Mouse (Mus musculus): Measurements from ENCODE around the gene Cela3a. TPM values are rescaled to one million over a fixed set of nuclear protein-coding genes. Genes with fewer than 3 reads are reported as not detected.

Gene Cela3a
- total RNA-seq, 2 experiments from 2014 or later, result not detected

DNA sequence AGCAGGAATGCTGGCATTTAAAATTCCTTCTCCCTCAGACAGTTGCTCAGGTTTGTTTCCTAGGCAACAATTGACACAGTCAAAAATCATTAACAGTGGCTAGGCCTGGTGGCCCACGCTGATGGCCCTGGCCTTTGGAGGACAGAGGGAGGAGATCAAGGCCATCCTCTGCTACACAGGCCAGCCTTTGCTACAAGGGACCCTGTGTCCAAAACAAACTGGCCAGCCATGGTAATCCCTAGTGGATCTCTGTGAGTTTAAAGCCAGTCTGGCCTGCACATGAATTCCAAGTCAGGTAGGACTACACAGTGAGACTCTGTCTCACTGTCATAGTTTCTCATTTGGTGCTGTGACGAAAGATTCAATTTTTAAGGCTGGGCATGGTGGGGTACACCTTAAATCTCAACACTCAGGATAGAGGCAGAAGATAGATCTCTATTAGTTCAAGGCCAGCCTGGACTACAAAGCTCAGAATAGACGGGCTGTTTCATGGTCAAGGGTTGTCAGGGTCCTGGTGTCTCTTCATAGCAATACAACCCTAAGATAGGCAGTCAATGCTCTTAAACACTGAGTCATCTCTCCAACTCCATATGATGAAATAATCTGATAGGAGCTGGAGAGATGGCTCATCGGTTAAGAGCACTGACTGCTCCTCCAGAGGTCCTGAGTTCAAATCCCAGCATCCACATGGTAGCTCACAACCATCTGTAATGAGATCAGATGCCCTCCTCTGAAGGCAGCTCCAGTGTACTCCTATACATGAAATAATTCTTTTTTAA, 31.9 kb downstream of the Cela3a start:
- DNase-seq, result no peak
- intact Hi-C loops (cut with DNase I), result no loop called here

DNA sequence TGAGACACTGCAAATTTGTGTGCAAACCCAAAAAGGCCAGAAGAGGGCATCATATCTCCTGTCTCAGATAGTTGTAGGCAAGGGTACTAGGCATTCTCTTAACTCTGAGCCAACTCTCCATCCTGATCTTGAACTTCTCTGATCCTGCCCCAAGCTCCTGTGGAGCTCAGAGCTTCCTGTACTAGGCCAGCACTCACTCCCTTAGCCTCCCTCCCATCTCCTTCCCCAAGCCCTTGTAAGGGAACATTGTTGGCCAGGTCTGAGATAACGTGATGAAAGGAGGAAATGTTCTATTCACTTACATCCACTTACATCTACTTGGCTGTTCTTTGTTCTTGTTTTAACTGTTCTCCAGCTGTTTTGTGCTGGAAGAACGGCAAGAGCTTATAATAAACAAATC, 32.8 kb downstream of the Cela3a start:
- intact Hi-C loops (cut with DNase I), result no loop called here
- DNase-seq, result no peak

DNA sequence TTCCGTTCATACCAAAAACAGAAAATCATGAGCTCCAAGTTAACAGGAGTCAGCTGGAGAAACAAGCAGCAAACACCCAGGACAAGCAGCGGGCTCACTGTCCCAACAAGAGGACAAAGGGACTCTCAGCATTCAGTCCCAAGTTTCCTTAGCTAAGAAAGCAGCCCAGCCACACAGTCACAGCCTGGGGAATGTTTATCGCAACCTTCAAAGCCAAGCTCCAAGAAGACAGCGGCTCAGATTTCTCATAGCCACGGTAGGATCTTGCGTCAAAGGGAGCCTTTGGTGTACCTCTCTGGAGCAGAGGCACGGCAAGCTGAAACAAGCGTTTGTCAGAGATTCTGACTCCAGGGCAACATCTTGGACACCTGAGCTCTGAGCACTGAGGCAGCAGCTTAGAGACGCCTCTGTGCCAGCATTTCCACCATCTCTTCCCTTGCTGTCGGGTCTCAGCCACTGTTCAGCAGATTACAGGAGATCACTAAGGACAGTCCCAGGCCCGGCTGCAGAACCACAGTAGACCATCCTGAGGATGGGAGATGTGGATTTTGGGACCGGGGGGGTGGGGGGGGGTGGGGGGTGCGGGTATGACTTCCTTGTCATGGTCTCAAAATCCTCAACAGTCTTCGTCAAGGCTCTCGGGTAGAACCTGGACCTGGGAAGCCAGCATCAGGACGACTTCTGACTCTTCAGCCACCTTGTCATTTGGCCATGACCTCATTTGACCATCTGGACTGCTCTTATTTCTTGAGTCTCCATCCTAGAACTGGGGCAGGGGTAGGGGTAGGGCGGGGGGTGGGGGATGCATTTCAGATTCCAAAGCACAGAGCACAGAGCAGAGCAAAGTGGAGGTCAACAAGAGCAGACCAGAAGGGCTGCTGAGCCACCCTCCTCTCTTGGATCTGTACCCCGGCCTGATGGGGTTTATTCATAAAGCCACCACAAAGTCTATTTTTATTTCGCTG, 34.0 kb downstream of the Cela3a start:
- intact Hi-C loops (cut with DNase I), result no loop called here

DNA sequence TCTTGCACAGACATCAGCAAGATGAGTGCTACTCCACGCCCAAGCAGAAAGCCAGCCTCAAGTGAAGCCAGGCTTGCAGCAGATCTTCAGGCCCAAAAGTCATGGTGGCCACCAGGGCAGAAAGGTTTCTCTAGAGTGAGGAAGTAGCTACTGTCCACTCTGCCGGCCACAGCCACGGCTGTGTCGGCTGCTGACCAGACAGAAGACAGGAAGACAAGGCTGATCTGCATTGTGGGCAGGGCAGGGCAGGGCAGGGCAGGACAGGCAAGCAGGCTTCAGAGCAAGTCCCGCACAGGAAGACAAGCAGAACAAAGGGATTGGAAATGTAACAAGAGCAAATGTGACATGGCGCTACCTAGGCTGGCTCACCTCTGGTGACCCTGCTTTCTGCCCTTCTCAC, 35.9 kb downstream of the Cela3a start:
- intact Hi-C loops (cut with DNase I), result no loop called here
- DNase-seq, result peak in 1 of 2 experiments; percentile 23

More for the DNA sequence above, 34.0 kb downstream of the Cela3a start:
- no peak for DNase-seq

DNA sequence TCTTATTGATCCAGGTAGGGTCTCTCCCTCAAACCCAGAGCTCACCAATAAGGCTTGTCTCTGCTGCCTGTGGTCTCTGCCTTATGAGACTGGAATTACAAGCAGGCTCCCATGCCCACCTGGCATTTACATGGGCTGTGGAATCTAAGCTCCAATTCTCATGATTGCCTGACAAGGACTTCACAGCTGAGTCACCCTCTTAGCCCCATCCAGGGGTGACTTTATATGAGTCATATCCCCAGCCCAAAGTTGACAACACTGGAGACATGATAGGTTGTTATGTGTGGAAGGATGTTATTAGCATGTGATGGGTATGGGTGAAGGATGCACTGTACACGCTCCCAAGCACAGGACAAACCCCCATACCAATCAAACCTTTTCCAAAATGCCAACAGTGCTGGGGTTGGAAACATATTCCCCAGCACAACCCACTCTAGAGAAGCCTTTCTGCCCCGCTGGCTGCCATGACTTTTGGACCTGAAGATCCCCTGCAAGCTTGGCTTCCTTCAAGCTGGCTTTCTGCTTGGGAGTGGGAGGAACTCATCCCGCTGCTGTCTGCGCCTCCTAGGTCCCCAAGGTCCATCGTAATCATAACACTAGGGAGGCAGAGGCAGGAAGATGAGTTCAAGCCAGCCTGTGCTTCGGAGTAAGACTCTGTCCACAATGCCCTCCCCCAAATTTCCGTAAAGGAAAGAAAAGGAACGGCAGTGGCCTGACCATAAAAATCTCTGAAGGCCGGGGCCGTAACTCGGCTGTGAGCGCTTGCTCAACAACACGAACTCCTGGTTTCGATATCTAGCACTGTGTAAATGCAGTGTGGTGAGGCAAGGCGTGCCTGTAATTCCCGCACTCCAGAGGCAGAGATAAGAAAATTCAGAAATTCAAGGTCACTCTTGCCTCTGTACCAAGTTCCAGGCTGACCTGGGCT, 37.7 kb downstream of the Cela3a start:
- intact Hi-C loops (cut with DNase I), result no loop called here
- DNase-seq, result no peak

DNA sequence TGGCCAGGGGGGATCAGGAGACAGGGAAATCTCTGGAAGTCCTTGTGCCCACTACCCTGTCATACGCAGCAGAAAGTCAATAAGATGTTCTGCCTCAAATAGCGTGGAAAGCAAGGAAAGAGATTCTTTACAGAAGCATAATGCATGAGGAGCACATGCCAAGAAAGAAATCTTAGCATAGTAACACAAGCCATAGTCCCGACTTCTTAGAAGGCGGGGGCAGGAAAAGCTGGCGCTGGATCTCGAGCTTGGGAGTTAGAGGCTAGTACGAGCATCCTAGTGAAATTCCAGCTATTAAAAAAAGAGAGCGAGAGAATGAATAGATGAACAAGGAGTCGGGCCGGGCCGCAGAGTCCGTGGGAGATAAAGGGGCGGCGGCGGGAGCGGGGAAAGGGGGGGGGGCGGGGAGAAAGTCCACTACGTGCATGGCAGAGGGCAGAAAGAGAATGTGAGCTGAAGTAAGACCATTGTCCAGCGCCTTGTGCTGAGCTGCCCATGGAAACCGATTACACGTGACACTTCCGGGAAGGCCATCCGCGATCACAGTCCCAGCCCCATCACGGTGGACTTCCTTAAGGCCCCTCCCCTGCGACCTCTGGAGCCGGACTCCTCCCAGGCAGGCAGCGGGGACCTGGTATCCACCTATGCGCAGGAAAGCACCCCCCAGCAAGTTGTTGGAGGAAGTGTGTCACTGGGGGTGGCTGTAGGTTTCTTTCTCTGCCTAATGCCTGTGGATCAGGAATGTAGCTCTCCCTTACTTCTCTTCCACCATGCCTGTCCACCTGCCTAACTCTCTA, 39.4 kb downstream of the Cela3a start:
- intact Hi-C loops (cut with DNase I), result no loop called here
- DNase-seq, result peak; percentile 56 to 63

DNA sequence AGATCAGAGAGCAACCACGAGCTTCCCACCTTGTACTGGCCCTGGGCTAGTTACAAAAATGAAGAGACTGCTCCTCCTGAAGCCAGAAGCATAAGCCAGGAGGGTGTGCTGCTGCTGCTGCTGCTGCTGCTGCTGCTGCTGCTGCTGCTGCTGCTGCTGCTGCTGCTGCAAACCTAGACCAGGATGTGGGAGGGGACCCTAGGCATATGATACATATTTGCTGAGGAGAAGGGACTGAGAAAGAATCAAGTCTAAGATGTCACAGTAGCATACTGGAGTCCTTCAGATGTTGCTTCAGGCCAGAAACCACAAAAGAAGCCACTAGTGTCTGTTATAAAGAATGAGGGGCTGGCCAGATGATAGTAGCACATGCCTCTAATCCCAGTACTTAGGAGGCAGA, 41.4 kb downstream of the Cela3a start:
- intact Hi-C loops (cut with DNase I), result no loop called here
- DNase-seq, result no peak

DNA sequence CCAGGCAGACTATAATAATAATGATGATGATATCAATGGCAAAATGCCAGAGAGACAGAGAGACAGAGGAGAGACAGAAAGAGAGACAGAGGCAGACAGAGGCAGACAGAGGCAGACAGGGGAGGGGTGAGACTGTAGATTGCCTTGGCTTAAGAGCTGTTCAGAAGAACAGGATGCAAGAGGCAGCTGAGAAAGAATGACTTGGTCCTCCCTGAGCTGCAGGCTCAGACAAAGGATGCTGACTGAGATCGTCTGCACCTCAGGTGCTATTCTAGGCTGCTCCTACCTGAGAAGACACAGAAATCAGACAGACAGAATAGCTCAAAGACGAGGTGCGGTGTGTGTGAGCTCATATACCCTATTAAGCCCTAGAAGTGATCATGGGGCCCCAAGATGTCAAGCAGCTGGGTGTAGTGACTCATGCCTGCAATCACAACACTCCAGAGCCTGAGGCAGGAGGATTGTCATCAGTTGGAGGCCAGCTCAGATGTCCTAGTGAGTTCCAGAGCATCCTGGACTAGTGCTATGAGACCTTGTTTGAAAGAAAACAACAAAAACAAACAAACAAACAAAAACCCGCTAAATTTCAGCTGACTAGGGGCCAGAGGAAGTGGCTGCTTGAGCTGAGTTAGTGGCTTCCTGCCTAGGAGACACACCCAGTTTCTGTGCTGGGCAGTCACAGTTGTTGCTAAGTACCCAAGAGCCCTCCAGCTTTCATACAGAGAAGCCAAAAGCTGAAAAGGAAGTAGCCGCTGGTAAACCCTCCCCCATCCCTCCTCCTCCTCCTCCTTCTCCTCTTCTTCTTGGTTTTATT, 42.1 kb downstream of the Cela3a start:
- peak; percentile 37 to 52 for DNase-seq
- intact Hi-C loops (cut with DNase I), result no loop called here

DNA sequence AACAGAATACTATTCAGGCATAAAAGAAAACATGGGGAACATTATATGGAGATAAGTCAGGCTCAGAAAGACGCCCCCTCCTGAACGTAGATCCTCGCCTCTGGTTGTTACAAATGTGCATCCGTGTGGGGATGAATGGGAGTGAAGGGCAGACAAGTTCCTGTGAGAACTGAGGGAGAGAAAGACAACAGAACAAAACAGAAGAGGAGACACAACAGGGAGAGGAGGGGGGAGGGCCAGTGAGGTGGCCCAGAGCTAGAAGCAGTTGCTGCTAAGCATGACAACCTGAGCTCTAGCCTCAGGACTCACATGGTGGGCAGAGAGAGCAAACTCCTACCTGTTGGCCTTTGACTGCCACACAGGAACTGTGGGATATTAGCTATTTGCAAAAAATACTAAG, 43.5 kb downstream of the Cela3a start:
- intact Hi-C loops (cut with DNase I), result no loop called here
- no peak for DNase-seq

DNA sequence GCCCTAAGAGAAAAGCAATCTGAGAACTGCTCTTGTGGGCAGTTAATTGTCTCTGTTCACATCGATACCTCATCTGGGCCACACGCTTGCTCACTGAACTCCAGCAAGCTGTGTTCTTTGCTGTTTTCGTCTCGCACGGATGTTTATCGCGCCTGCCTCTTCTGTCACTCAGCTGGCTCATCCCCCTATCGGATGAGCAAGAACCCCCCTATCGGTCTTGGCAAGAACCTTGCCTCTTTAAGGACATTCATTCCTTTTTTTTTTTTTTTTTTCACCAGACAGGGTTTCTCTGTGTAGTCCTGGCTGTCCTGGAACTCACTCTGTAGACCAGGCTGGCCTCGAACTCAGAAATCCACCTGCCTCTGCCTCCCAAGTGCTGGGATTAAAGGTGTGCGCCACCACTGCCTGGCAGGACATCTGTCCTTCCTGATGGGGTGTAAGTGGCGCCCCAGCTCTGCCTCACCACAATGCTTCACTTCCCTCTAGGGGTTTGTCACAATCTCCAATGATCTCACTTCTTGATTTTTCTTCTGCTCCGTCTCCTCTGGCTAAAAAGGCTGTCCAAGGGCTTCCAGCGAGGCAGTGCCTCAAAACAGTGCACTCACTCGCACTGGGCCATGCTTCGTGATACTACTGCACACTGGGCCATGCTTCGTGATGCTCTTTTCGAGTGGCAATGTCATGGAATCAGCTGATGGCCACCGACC, 44.1 kb downstream of the Cela3a start:
- no peak for DNase-seq
- intact Hi-C loops (cut with DNase I), result no loop called here

DNA sequence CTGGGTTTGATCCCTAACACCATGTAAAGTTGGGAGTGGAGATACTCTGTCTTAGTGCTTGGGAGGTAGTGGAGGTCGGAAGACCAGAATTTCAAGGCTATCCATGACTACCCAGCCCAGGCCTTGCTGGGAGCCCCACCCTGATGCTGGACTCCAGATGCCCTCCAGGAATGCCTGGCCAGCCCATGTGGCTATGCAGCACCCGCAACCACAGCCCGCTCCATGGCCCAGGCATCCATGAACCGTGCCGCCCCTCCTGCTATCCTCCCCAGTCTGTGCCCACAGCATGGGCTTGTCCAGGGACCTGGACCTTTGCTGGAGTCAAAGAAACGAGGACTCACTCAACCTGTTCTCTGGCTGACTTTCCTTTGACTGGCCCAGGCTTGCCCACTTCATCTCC, 44.8 kb downstream of the Cela3a start:
- no peak for DNase-seq
- intact Hi-C loops (cut with DNase I), result no loop called here

DNA sequence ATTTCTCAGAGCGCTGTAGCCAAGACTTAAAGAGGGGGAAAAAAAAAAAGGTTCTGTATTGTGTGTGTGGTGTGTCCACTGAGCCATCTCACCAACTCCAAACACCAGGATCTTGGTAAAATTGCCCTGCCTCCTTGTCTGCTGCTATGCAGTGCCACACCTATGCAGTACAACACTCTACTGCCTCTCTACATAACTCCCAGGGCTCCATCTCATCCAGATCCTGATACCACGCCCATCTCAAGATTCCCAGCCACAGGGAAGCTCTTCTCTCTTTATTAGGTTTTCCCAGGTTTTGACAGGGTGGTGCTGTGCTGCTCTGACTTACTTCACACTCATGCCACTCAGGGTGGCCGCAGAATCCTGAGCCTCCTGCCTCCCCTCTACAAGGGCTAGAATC, 48.6 kb downstream of the Cela3a start:
- intact Hi-C loops (cut with DNase I), result no loop called here
- DNase-seq, result no peak

DNA sequence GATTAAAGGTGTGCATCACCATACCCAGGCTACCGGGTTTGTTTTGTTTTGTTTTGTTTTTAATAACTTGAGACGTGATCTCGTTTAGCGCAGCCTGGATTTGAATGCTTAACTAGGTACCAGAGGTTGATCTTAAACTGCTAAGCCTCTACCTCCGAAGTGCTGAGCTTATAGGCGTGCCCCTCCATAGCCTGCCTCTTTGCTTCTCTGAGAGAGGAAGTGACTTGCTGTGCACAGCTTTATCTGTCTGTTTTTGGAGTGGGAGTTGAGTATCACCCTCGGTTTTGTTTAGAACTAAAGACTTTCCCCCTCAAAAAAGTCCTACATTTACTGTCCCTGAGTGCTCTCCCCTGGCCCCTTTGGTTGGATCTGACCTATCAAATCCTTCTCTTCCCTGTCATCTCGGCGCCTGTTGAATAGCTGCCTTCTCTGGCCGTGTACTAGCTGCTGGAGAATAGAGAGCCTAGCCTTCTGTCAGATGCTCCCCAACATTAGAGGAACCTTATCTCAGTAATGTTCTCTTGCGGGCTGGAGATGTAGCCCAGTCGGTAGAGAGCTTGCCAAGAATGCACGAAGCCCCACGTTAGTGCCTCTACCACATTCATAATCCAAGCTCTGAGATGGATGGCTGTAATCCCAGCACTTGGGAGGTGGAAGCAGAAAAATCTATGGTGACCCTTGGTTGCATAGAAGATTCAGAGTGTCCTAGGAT, 51.1 kb downstream of the Cela3a start:
- intact Hi-C loops (cut with DNase I), result no loop called here

DNA sequence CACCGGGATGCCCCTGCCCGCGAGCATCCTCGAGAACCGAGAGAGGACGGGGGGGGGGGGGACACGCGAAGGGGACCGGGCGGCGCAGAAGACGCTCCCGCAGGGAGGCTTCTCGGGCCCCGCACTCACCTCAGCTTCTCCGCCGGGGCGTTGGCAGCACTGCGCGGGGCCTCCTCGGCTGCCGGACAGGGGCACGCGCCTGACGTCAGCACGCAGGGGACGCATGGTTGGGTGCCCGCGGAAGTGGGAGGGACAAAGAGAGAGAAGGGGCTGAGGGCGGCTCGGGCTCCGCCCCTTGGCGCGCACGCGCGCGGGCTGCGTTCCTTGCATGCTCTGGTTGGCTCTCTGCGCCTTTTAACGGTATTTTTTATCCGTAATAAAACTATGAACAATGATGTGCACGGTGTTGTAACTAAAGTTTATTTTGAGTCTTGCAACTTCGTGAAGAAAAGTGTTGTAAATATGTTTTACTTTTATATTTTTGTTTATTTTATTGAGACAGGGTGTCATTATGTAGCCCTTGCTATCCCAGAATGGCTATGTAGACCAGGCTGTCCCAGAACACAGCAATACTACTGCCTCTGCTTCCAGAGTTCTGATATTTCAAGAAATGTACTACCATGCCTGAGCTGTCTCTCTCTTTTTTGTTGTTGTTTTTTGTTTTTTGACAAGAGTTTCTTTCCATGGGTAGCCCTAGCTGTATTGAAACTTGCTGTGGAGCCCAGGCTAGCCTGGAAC, 51.9 kb downstream of the Cela3a start, which contains the start of gene Cdc42:
Gene Cdc42 (minus strand): TSS at position 204 of the 738 bp plus-strand sequence.
- intact Hi-C loops (cut with DNase I), result no loop called here
- peak; percentile 99 to 100 for DNase-seq

More for the DNA sequence above, 51.1 kb downstream of the Cela3a start:
- no peak for DNase-seq

DNA sequence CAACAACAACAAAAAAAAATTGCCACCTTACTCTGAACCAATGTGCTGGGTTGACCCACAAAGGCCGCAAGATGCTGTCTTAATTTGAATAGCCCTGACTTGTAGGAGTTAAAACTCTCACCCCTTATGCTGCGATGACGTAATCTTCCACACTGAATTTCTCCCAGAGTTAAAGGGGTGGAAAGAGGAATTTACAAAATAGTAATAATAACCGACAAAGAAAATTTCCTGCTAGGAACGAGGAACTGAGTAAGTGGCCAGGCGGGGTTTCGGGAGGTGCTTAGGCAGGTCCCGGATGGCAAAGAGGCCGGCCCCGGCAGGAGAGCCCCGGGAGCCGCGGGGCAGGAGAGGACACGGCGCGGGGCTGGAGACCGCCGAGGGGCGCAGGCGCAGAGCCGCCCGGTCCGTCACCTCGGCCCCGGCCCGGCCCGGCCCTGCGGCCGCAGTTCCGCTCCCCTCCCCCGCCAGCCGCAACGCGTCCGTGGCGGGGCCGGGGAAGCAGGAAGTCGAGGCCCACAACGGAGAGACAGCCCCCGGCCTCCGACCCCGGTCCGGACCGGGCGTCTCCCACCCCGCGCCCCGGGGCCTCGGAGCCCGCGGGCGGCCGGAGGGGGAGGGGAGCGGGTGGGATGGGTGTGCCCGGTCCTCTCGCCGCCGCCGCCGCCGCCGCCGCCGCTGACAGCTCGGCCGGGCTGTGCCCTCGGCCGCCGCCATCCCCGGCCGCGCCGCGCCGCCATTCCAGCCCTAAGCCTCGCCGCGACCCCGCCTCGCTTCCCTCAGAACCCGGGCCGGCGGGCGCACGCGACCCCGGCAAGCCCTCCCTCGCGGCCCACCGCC, 52.7 kb downstream of the Cela3a start:
- DNase-seq, result peak; percentile 85 to 86
- intact Hi-C loops (cut with DNase I), result no loop called here

All from heart, postnatal 14 days (tissue).